Mouse (Mus musculus): ENCODE results near the gene Psme2.

GRCm38 (mm10) chr14:55578668-55579269 is 12.1 kb downstream of the Psme2 start:
- TF ChIP-seq EP300 (IDR thresholded peaks at IDR 0.05; ENCODE audit: low read depth) (no peak), CTCF (IDR thresholded peaks at IDR 0.05; ENCODE audit: low read depth) (0 out of 2 replicates have a peak, but pooled peaks have one; percentile 7)

Measured in liver, postnatal 0 days (tissue).